Mouse (Mus musculus) adrenal gland, adult 10 weeks (tissue): ENCODE results near the gene Ttc24. TPM values are rescaled to one million over a fixed set of nuclear protein-coding genes. Genes with fewer than 3 reads are reported as not detected.

Source experiments
- polyA plus RNA-seq: library from polyadenylated mRNA; stranded (reverse); fragments of 350-450 nt; fragmentation: Illumina TruSeq; extraction: RNeasy Lipid Tissue Mini Kit (QIAGEN cat#74804); gene quantifications from one replicate; pipeline ENCODE4 v1.2.3, GENCODE M21; 2014; ENCODE audit warnings: low read depth, low replicate concordance

The Ttc24 gene
- polyA plus RNA-seq = not detected

GRCm38 (mm10) chr3:88078204-88078603 is at the start of gene Ttc24:
TSS of gene Ttc24 (minus strand) at chr3:88078304.

GRCm38 (mm10) chr3:88081345-88082223 is 3.5 kb upstream of the Ttc24 start, which contains the start of gene Iqgap3:
TSS of gene Iqgap3 (plus strand) at chr3:88081971.

GRCm38 (mm10) chr3:88057902-88058696 is 20.0 kb downstream of the Ttc24 start, which contains the start of gene Naxe:
TSS of gene Naxe (minus strand) at chr3:88058495.

GRCm38 (mm10) chr3:88042661-88043421 is 35.3 kb downstream of the Ttc24 start, which contains the start of gene Gpatch4:
TSS of gene Gpatch4 (plus strand) at chr3:88043108.

GRCm38 (mm10) chr3:88027434-88028186 is 50.5 kb downstream of the Ttc24 start, which contains the start of gene Hapln2:
TSS of gene Hapln2 (minus strand) at chr3:88027583.

Other genes with a start within 250 kb of the Ttc24 start
- not detected for gene Sh2d2a, start 231.5 kb downstream of the Ttc24 start, polyA plus RNA-seq
- gene Prcc, start 192.7 kb downstream of the Ttc24 start, polyA plus RNA-seq = 4.7 TPM
- gene Hdgf, start 172.0 kb downstream of the Ttc24 start, polyA plus RNA-seq = 152 TPM
- 102 TPM for gene Mrpl24, start 158.8 kb downstream of the Ttc24 start, polyA plus RNA-seq
- 19.4 TPM for gene Isg20l2, start 148.0 kb downstream of the Ttc24 start, polyA plus RNA-seq
- gene Rrnad1, start 147.6 kb downstream of the Ttc24 start, polyA plus RNA-seq = 11.0 TPM
- gene Crabp2, start 129.6 kb downstream of the Ttc24 start, polyA plus RNA-seq = not detected
- 11.4 TPM for gene Nes, start 107.2 kb downstream of the Ttc24 start, polyA plus RNA-seq
- gene Bcan, start 78.1 kb downstream of the Ttc24 start, polyA plus RNA-seq = 1.7 TPM
- gene Hapln2, start 50.7 kb downstream of the Ttc24 start, polyA plus RNA-seq = not detected
- 11.0 TPM for gene Gpatch4, start 35.2 kb downstream of the Ttc24 start, polyA plus RNA-seq
- 37.4 TPM for gene Naxe, start 19.8 kb downstream of the Ttc24 start, polyA plus RNA-seq
- gene Iqgap3, start 3.7 kb upstream of the Ttc24 start, polyA plus RNA-seq = 0.47 TPM
- 17.6 TPM for gene Mef2d, start 64.1 kb upstream of the Ttc24 start, polyA plus RNA-seq
- not detected for gene Rhbg, start 176.4 kb upstream of the Ttc24 start, polyA plus RNA-seq
- gene Gm38392, start 208.9 kb upstream of the Ttc24 start, polyA plus RNA-seq = not detected
- 3.9 TPM for gene Tsacc, start 218.7 kb upstream of the Ttc24 start, polyA plus RNA-seq
- gene Cct3, start 218.8 kb upstream of the Ttc24 start, polyA plus RNA-seq = 157 TPM
- 2.6 TPM for gene Glmp, start 246.7 kb upstream of the Ttc24 start, polyA plus RNA-seq